Mouse (Mus musculus) liver, postnatal 0 days (tissue): ENCODE data around the gene Zfr2.

Source experiments
- CTCF ChIP-seq: sonication (generic); IDR thresholded peaks from 2 replicates; pipeline ENCODE4 v1.5.1; 2016; ENCODE audit warnings: antibody characterized with exemption, low read depth
- EP300 ChIP-seq: IDR thresholded peaks from 2 replicates; pipeline ENCODE4 v1.6.1; 2016; ENCODE audit warnings: antibody characterized with exemption, low read depth, mild to moderate bottlenecking

DNA sequence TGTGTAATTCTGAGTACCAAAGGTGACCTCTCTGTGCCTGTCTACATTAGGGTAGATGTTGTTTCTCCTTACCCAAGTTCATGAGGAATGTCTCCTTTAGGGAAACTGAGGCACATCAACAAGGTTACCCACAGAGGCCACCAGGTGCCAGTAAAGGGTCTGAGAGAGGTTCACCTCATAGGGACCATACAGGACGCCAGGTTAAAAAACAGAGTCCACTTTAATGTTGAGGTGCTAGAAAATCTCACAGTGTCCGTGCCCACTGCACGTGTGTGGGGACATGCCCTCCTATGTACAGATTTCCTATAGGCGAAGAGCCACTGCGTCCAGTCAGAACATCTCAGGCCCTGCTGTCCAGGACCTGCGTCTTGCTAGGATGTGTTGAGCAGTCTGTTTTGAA, 34.0 kb upstream of the Zfr2 start:
- TF ChIP-seq CTCF, result no peak
- TF ChIP-seq EP300, result no peak
